Mouse (Mus musculus): ENCODE measurements at regions not wholly inside any gene's neighbourhood (a gene's known extent, or its start where the extent isn't known, plus 50 kb on each side); places are given as distances from the start of the nearest gene placed in this dataset.

DNA sequence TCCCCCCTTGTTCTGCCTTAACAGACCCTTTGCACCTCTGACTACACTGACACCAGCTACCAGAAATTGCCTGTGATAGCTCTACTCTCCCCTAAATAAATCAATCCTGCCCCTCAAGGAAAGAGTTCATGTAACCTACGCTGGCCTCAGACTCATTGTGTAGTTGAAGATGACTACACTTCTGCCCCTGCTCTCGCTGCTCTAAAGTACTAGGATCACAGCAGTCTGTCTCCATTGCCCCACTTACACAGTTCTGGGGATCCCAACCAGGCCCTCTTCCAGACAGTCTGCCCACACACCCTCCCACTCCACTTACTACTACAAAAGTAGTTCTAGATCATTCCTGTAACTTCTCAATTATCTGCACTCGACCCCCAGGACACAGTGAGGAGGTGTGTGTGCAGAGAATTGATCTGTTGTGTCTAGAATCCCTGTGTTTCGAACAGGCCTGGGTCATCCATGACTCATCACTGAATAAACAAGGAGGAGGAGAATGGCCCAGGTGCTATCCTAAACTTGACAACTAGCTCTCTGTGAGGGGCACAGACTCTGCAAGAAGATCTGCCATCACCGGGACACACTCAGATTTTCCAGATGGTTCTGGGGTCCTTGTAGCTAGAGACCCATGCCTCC lies 160.1 kb upstream of the Dynlrb2 start:
- Histone ChIP-seq H3K36me3 (replicated peaks; ENCODE audit: control insufficient read depth, insufficient read depth) (no peaks in the 10 kb centered on the region), H3K4me3 (replicated peaks; ENCODE audit: low read length) (no peak overlapping the region), H3K27me3 (ENCODE audit: control insufficient read depth, insufficient read depth, low read length) (no peaks in the 10 kb centered on the region), H3K9me3 (ENCODE audit: control insufficient read depth, low read length) (no peaks in the 10 kb centered on the region), H3K9ac (no peak overlapping the region), H3K27ac (no peak overlapping the region), H3K4me2 (replicated peaks) (no peak overlapping the region), H3K4me1 (replicated peaks; ENCODE audit: control insufficient read depth, insufficient read depth, low read length) (no peaks in the 10 kb centered on the region)
- ATAC-seq (ENCODE audit: low FRiP score), result no peak
- 84% methylated on average over 5 of the region's 5 CpGs for WGBS
- DNase-seq (ENCODE audit: low spot score), result no peak

- no peak overlapping the region for H3K4me2 ChIP-seq (replicated peaks)
- DNase-seq (ENCODE audit: low spot score), result no peak
- no peak for ATAC-seq (ENCODE audit: low FRiP score)
- no peaks in the 10 kb centered on the region for H3K36me3 ChIP-seq (replicated peaks; ENCODE audit: control insufficient read depth, insufficient read depth)
- H3K9me3 ChIP-seq (ENCODE audit: control insufficient read depth, low read length), result no peaks in the 10 kb centered on the region
- no peaks in the 10 kb centered on the region for H3K27me3 ChIP-seq (ENCODE audit: control insufficient read depth, insufficient read depth, low read length)
- no peaks in the 10 kb centered on the region for H3K4me1 ChIP-seq (replicated peaks; ENCODE audit: control insufficient read depth, insufficient read depth, low read length)
- 77% methylated on average over 5 of the region's 5 CpGs for WGBS
- H3K27ac ChIP-seq, result no peak overlapping the region
- H3K4me3 ChIP-seq (replicated peaks; ENCODE audit: low read length), result no peak overlapping the region
- no peak overlapping the region for H3K9ac ChIP-seq
These were observed 161.2 kb upstream of the Dynlrb2 start for GRCm38 (mm10) chr8:116343534-116343933.

DNA sequence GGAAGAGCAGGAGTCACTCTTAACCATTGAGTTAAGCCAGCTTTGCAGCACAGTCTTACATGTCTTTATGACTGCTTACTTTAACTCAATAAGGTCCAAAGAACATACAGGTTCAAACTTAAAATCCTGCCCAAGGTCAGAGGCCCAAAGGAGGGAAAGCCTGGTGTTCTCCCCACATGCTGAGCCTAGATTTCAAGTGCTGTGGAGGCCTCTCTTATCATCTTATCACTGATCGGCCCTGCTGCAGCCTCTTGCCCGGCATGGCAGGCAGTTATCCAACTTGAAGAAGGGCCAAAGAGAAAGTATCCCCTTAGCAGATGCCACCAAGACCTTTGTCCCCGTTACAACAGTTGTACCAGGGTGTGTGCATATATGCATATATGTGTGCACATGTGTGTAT lies 170.0 kb upstream of the Dynlrb2 start:
- H3K27ac ChIP-seq, result no peak overlapping the region
- 93% methylated on average over 3 of the region's 3 CpGs for WGBS
- H3K9me3 ChIP-seq (ENCODE audit: control insufficient read depth, low read length), result no peaks in the 10 kb centered on the region
- no peak for ATAC-seq (ENCODE audit: low FRiP score)
- H3K4me2 ChIP-seq (replicated peaks), result no peak overlapping the region
- H3K9ac ChIP-seq, result no peak overlapping the region
- H3K36me3 ChIP-seq (replicated peaks; ENCODE audit: control insufficient read depth, insufficient read depth), result no peaks in the 10 kb centered on the region
- H3K4me3 ChIP-seq (replicated peaks; ENCODE audit: low read length), result no peak overlapping the region
- H3K27me3 ChIP-seq (ENCODE audit: control insufficient read depth, insufficient read depth, low read length), result no peaks in the 10 kb centered on the region
- H3K4me1 ChIP-seq (replicated peaks; ENCODE audit: control insufficient read depth, insufficient read depth, low read length), result no peaks in the 10 kb centered on the region
- DNase-seq (ENCODE audit: low spot score), result no peak

- H3K4me3 ChIP-seq (replicated peaks; ENCODE audit: low read length), result no peak overlapping the region
- H3K4me2 ChIP-seq (replicated peaks), result no peak overlapping the region
- WGBS, result 77% methylated on average over 3 of the region's 3 CpGs
- H3K27ac ChIP-seq, result no peak overlapping the region
- H3K9ac ChIP-seq, result no peak overlapping the region
- H3K27me3 ChIP-seq (ENCODE audit: control insufficient read depth, insufficient read depth, low read length), result no peaks in the 10 kb centered on the region
- H3K36me3 ChIP-seq (replicated peaks; ENCODE audit: control insufficient read depth, insufficient read depth), result no peaks in the 10 kb centered on the region
- no peaks in the 10 kb centered on the region for H3K4me1 ChIP-seq (replicated peaks; ENCODE audit: control insufficient read depth, insufficient read depth, low read length)
- DNase-seq (ENCODE audit: low spot score) (no peak), ATAC-seq (ENCODE audit: low FRiP score) (no peak)
- H3K9me3 ChIP-seq (ENCODE audit: control insufficient read depth, low read length), result no peaks in the 10 kb centered on the region
These were observed 170.7 kb upstream of the Dynlrb2 start for GRCm38 (mm10) chr8:116334101-116334500.

GRCm38 (mm10) chr8:116320014-116320680 lies 184.6 kb upstream of the Dynlrb2 start:
- no peak overlapping the region for H3K4me2 ChIP-seq (replicated peaks)
- 83% methylated on average over 13 of the region's 13 CpGs for WGBS
- no peak overlapping the region for H3K4me3 ChIP-seq (replicated peaks; ENCODE audit: low read length)
- no peak for ATAC-seq (ENCODE audit: low FRiP score)
- no peak for DNase-seq (ENCODE audit: low spot score)
- H3K4me1 ChIP-seq (replicated peaks; ENCODE audit: control insufficient read depth, insufficient read depth, low read length), result 0 out of 2 replicates have a peak, but pooled peaks cover 10% of the 10 kb centered on the region
- no peaks in the 10 kb centered on the region for H3K36me3 ChIP-seq (replicated peaks; ENCODE audit: control insufficient read depth, insufficient read depth)
- no peak overlapping the region for H3K9ac ChIP-seq
- no peak overlapping the region for H3K27ac ChIP-seq
- no peaks in the 10 kb centered on the region for H3K9me3 ChIP-seq (ENCODE audit: control insufficient read depth, low read length)
- H3K27me3 ChIP-seq (ENCODE audit: control insufficient read depth, insufficient read depth, low read length), result no peaks in the 10 kb centered on the region

DNA sequence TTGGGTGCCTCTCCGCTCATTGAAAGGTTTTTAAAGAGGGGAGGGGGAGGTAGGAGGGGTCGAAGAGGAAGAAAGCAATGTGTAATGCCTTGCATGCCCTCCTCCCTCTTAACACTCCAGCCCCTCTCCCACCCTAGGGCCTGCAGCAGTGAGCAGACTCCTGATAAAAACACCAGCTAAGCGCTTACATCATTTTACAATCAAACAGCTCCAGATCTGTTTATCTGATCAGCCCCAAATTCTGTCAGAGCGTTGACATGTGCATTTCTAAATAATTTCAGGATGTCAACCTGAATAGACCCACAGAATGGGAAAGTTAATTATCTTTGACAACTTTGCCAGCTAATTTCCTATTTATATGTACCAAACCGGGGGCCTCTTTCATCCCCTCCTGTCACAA lies 189.4 kb upstream of the Dynlrb2 start:
- H3K36me3 ChIP-seq (replicated peaks; ENCODE audit: control insufficient read depth, insufficient read depth), result no peaks in the 10 kb centered on the region
- 41% methylated on average over 5 of the region's 5 CpGs for WGBS
- no peak overlapping the region for H3K27ac ChIP-seq
- H3K9me3 ChIP-seq (ENCODE audit: control insufficient read depth, low read length), result no peaks in the 10 kb centered on the region
- no peak overlapping the region for H3K4me2 ChIP-seq (replicated peaks)
- DNase-seq (ENCODE audit: low spot score), result no peak
- ATAC-seq (ENCODE audit: low FRiP score), result no peak
- H3K4me1 ChIP-seq (replicated peaks; ENCODE audit: control insufficient read depth, insufficient read depth, low read length), result 0 out of 2 replicates have a peak, but pooled peaks cover 10% of the 10 kb centered on the region
- no peak overlapping the region for H3K4me3 ChIP-seq (replicated peaks; ENCODE audit: low read length)
- no peaks in the 10 kb centered on the region for H3K27me3 ChIP-seq (ENCODE audit: control insufficient read depth, insufficient read depth, low read length)
- H3K9ac ChIP-seq, result no peak overlapping the region

GRCm38 (mm10) chr8:116314429-116315092 lies 190.2 kb upstream of the Dynlrb2 start:
- ATAC-seq (ENCODE audit: low FRiP score), result no peak
- Histone ChIP-seq H3K4me1 (replicated peaks; ENCODE audit: control insufficient read depth, insufficient read depth, low read length) (0 out of 2 replicates have a peak, but pooled peaks cover 10% of the 10 kb centered on the region), H3K9me3 (ENCODE audit: control insufficient read depth, low read length) (no peaks in the 10 kb centered on the region), H3K27ac (no peak overlapping the region), H3K36me3 (replicated peaks; ENCODE audit: control insufficient read depth, insufficient read depth) (no peaks in the 10 kb centered on the region), H3K4me3 (replicated peaks; ENCODE audit: low read length) (no peak overlapping the region), H3K4me2 (replicated peaks) (no peak overlapping the region), H3K27me3 (ENCODE audit: control insufficient read depth, insufficient read depth, low read length) (no peaks in the 10 kb centered on the region), H3K9ac (no peak overlapping the region)
- 87% methylated on average over 12 of the region's 12 CpGs for WGBS
- no peak for DNase-seq (ENCODE audit: low spot score)

- H3K9me3 ChIP-seq (ENCODE audit: control insufficient read depth, low read length), result no peaks in the 10 kb centered on the region
- ATAC-seq (ENCODE audit: low FRiP score) (no peak), DNase-seq (ENCODE audit: low spot score) (no peak)
- H3K4me2 ChIP-seq (replicated peaks), result no peak overlapping the region
- no peaks in the 10 kb centered on the region for H3K4me1 ChIP-seq (replicated peaks; ENCODE audit: control insufficient read depth, insufficient read depth, low read length)
- WGBS, result 89% methylated on average over 7 of the region's 7 CpGs
- H3K27me3 ChIP-seq (ENCODE audit: control insufficient read depth, insufficient read depth, low read length), result no peaks in the 10 kb centered on the region
- no peak overlapping the region for H3K27ac ChIP-seq
- H3K36me3 ChIP-seq (replicated peaks; ENCODE audit: control insufficient read depth, insufficient read depth), result no peaks in the 10 kb centered on the region
- H3K9ac ChIP-seq, result no peak overlapping the region
- no peak overlapping the region for H3K4me3 ChIP-seq (replicated peaks; ENCODE audit: low read length)
These were observed 205.9 kb upstream of the Dynlrb2 start for GRCm38 (mm10) chr8:116298891-116299290.

- no peaks in the 10 kb centered on the region for H3K4me1 ChIP-seq (replicated peaks; ENCODE audit: control insufficient read depth, insufficient read depth, low read length)
- H3K9ac ChIP-seq, result no peak overlapping the region
- H3K27ac ChIP-seq, result no peak overlapping the region
- H3K4me2 ChIP-seq (replicated peaks), result no peak overlapping the region
- no peak for DNase-seq (ENCODE audit: low spot score)
- no peak for ATAC-seq (ENCODE audit: low FRiP score)
- H3K36me3 ChIP-seq (replicated peaks; ENCODE audit: control insufficient read depth, insufficient read depth), result no peaks in the 10 kb centered on the region
- no peak overlapping the region for H3K4me3 ChIP-seq (replicated peaks; ENCODE audit: low read length)
- WGBS, result 72% methylated on average over 6 of the region's 6 CpGs
- no peaks in the 10 kb centered on the region for H3K9me3 ChIP-seq (ENCODE audit: control insufficient read depth, low read length)
- no peaks in the 10 kb centered on the region for H3K27me3 ChIP-seq (ENCODE audit: control insufficient read depth, insufficient read depth, low read length)
These were observed 214.0 kb upstream of the Dynlrb2 start for GRCm38 (mm10) chr8:116290671-116291245.

All from hindbrain, embryonic 14.5 days (tissue).